ENCODE assay signal across 11 mouse cellular contexts in genomic region chrX:156913363-156913762, GRCm38 (mm10).
DNase-seq lines count a peak whose midpoint lies in the region; ATAC-seq and TF ChIP-seq lines count a peak whose summit lies in the region.
"Had no signal": no experiment of that assay in that cellular context is flagged by ENCODE, and none has a peak within 500 bp of the region (broad histone marks: within the 10 kb centered on the region; RNA-seq: fewer than 3 reads in every experiment).

No protein-coding gene starts in this region.

- 57% methylated on average over 1 of the region's 1 CpGs for WGBS in heart, adult 2 months
- 61% methylated on average over 1 of the region's 1 CpGs for WGBS in liver, postnatal 0 days (ENCODE audit: insufficient replicate concordance)

- H3K4me1 ChIP-seq in heart, adult 2 months (ENCODE audit: control insufficient read depth, insufficient read depth, low read length): no peaks in the 10 kb centered on the region
- no peaks in the 10 kb centered on the region for H3K4me1 ChIP-seq in liver, postnatal 0 days (ENCODE audit: insufficient read depth)

- ATAC-seq in liver, postnatal 0 days: no peak

- no peak for TF ChIP-seq EP300 in heart, adult 2 months (IDR thresholded peaks at IDR 0.05; ENCODE audit: insufficient read depth, low read depth, low read length)
- TF ChIP-seq EP300 in liver, postnatal 0 days (IDR thresholded peaks at IDR 0.05; ENCODE audit: low read depth): no peak

- intact Hi-C loops in heart, adult 2 months (cut with DNase I): loop anchor here (2.0 kb wide), 1 partner anchor 393 kb away; no protein-coding TSS in a partner anchor

- no peaks in the 10 kb centered on the region for H3K79me2 ChIP-seq in heart, adult 2 months (replicated peaks; ENCODE audit: control insufficient read depth, insufficient read depth, low read length)

- DNase-seq in heart, adult 2 months: no peak
- DNase-seq in heart, adult 11 months: no peak
- DNase-seq in liver, postnatal 0 days: no peak
- DNase-seq in liver (no peak), R1 (ENCODE audit: low read depth, low spot score) (peak; percentile 11)
- peak; percentile 22 for DNase-seq in retina, embryonic 14.5 days (ENCODE audit: low spot score)
- DNase-seq in adrenal gland, postnatal 14 days: no peak
- DNase-seq: gastrocnemius, postnatal 14 days; heart, postnatal 4 days; left cerebral cortex, postnatal 4 days had no signal

- H3K4me2 ChIP-seq in liver, postnatal 0 days (ENCODE audit: low read depth, low read length): no peak overlapping the region

- H3K9ac ChIP-seq in heart, adult 2 months (ENCODE audit: low read depth, low read length): no peak overlapping the region
- no peak overlapping the region for H3K9ac ChIP-seq in liver, postnatal 0 days (replicated peaks)

- TF ChIP-seq POLR2A in heart, adult 2 months (IDR thresholded peaks at IDR 0.05; ENCODE audit: insufficient read depth, low read depth, low read length): no peak

- no peaks in the 10 kb centered on the region for H3K27me3 ChIP-seq in heart, adult 2 months (ENCODE audit: control insufficient read depth, insufficient read depth, low read length)
- H3K27me3 ChIP-seq in liver, postnatal 0 days (ENCODE audit: insufficient read depth, low read length): no peaks in the 10 kb centered on the region

- H3K4me3 ChIP-seq in heart, adult 2 months: no peak overlapping the region
- H3K4me3 ChIP-seq in liver, postnatal 0 days (ENCODE audit: low read depth, low read length): no peak overlapping the region

- no peak overlapping the region for H3K27ac ChIP-seq in heart, adult 2 months
- H3K27ac ChIP-seq in liver, postnatal 0 days (ENCODE audit: low read depth): no peak overlapping the region
- H3K27ac ChIP-seq: macrophage had no signal

- no peaks in the 10 kb centered on the region for H3K36me3 ChIP-seq in heart, adult 2 months (ENCODE audit: control insufficient read depth, insufficient read depth, low read length)
- no peaks in the 10 kb centered on the region for H3K36me3 ChIP-seq in liver, postnatal 0 days (replicated peaks; ENCODE audit: insufficient read depth, low read length)

- peak; percentile 53 for TF ChIP-seq CTCF in heart, adult 2 months (IDR thresholded peaks at IDR 0.05)
- peak; percentile 15; the same call in 1 of the 2 replicates for TF ChIP-seq CTCF in liver, postnatal 0 days (IDR thresholded peaks at IDR 0.05; ENCODE audit: low read depth)

- no peaks in the 10 kb centered on the region for H3K9me3 ChIP-seq in liver, postnatal 0 days (ENCODE audit: low read length)

Comparison
In these comparisons a context has a peak if more than half of its experiments do, and no peak if none do; other contexts are left out.
1. DNase-seq: peak in R1 (single experiment) and retina, embryonic 14.5 days (single experiment); none in heart, adult 2 months (0 of 2), heart, adult 11 months (single experiment), liver, postnatal 0 days (single experiment), liver (single experiment) and adrenal gland, postnatal 14 days (single experiment).